ENCODE assay signal across 10 mouse cellular contexts in genomic region chr10:89635018-89635417, GRCm38 (mm10). TPM values are rescaled to one million over a fixed set of nuclear protein-coding genes. Genes with fewer than 3 reads are reported as not detected.
DNase-seq lines count a peak whose midpoint lies in the region; ATAC-seq and TF ChIP-seq lines count a peak whose summit lies in the region.
"Had no signal": no experiment of that assay in that cellular context is flagged by ENCODE, and none has a peak within 500 bp of the region (broad histone marks: within the 10 kb centered on the region; RNA-seq: fewer than 3 reads in every experiment).

No protein-coding gene starts in this region.

- peak; percentile 11; the same call in 1 of the 2 replicates for TF ChIP-seq CTCF in gastrocnemius, adult 2 months (IDR thresholded peaks at IDR 0.05)

- H3K36me3 ChIP-seq in midbrain, embryonic 14.5 days (ENCODE audit: control insufficient read depth, insufficient read depth, low read length), result peaks cover 7% of the 10 kb centered on the region

- no peak for DNase-seq in gastrocnemius, adult 2 months
- no peak for DNase-seq in gastrocnemius, postnatal 25 days
- DNase-seq in ovary, postnatal 36 days (ENCODE audit: low spot score), result peak; percentile 12
- DNase-seq in ovary, postnatal 14 days (ENCODE audit: low spot score), result no peak
- peak; percentile 46 to 48 for DNase-seq in cerebellum, postnatal 36 days
- DNase-seq in midbrain, embryonic 14.5 days, result peak; percentile 71
- DNase-seq in layer of hippocampus, adult 11-12 months (ENCODE audit: low spot score), result no peak

- WGBS in midbrain, embryonic 14.5 days, result 81% methylated on average over 5 of the region's 5 CpGs

- no peaks in the 10 kb centered on the region for H3K9me3 ChIP-seq in midbrain, embryonic 14.5 days (ENCODE audit: control insufficient read depth, low read length)
- H3K9me3 ChIP-seq: G1E; liver, embryonic 15.5 days had no signal

- no peak overlapping the region for H3K4me2 ChIP-seq in midbrain, embryonic 14.5 days (ENCODE audit: low read length)
- H3K4me2 ChIP-seq: liver, embryonic 15.5 days had no signal

- intact Hi-C loops in gastrocnemius, adult 2 months (cut with DNase I), result no loop called here

- H3K4me1 ChIP-seq in midbrain, embryonic 14.5 days (ENCODE audit: control insufficient read depth, insufficient read depth, low read length), result no peaks in the 10 kb centered on the region

- ATAC-seq in midbrain, embryonic 14.5 days (ENCODE audit: low FRiP score, low TSS enrichment), result peak; percentile 43; the same call in 1 of the 2 replicates
- no peak for ATAC-seq in megakaryocyte, adult 5-6 weeks (ENCODE audit: poor library complexity, severe bottlenecking)

- no peak overlapping the region for H3K27ac ChIP-seq in gastrocnemius, adult 2 months
- no peak overlapping the region for H3K27ac ChIP-seq in midbrain, embryonic 14.5 days (replicated peaks; ENCODE audit: low read depth, low read length)
- H3K27ac ChIP-seq: liver, embryonic 15.5 days had no signal

- H3K27me3 ChIP-seq in midbrain, embryonic 14.5 days (ENCODE audit: control insufficient read depth, insufficient read depth, low read length), result no peaks in the 10 kb centered on the region
- H3K27me3 ChIP-seq: liver, embryonic 15.5 days had no signal

- H3K9ac ChIP-seq in midbrain, embryonic 14.5 days (replicated peaks; ENCODE audit: low read length), result no peak overlapping the region
- H3K9ac ChIP-seq: liver, embryonic 15.5 days had no signal

- no peak overlapping the region for H3K4me3 ChIP-seq in gastrocnemius, adult 2 months
- no peak overlapping the region for H3K4me3 ChIP-seq in midbrain, embryonic 14.5 days (replicated peaks; ENCODE audit: low read depth, low read length)
- H3K4me3 ChIP-seq: liver, embryonic 15.5 days had no signal

RNA-seq across cellular contexts. Expression of gene Slc17a8, which starts 14.0 kb away (rescaled TPM):
- total RNA-seq in gastrocnemius, adult 2 months (2021), result not detected
- not detected for total RNA-seq in gastrocnemius, postnatal 25 days (2021)
- polyA plus RNA-seq in midbrain, embryonic 14.5 days (2014; fragmentation: Nextera tagmentation; extraction: Ambion mirVana), result 1.1 and 1.3 TPM in 2 replicates
- 0.50 TPM in 1 of 2 replicates, not detected in the other for total RNA-seq in megakaryocyte, adult 5-6 weeks (2015)
- total RNA-seq in megakaryocyte, adult 5-6 weeks (2017), result not detected in 2 replicates
- polyA plus RNA-seq: G1E had no signal

RNA-seq across cellular contexts. Expression of gene Scyl2, which starts 51.1 kb away (rescaled TPM):
- 10 to 100 TPM; 13.2 to 14.0 TPM for total RNA-seq in gastrocnemius, adult 2 months (2021)
- 10 to 100 TPM; 11.5 to 12.0 TPM for total RNA-seq in gastrocnemius, postnatal 25 days (2021)
- polyA plus RNA-seq in midbrain, embryonic 14.5 days (2014; fragmentation: Nextera tagmentation; extraction: Ambion mirVana), result 18.8 and 20.6 TPM in 2 replicates
- total RNA-seq in megakaryocyte, adult 5-6 weeks (2015), result 28.4 and 30.3 TPM in 2 replicates
- total RNA-seq in megakaryocyte, adult 5-6 weeks (2017), result 32.8 and 33.6 TPM in 2 replicates

Comparison
In these comparisons a context has a peak if more than half of its experiments do, and no peak if none do; other contexts are left out.
1. DNase-seq: peak in ovary, postnatal 36 days (single experiment), cerebellum, postnatal 36 days (2 of 2) and midbrain, embryonic 14.5 days (single experiment); none in gastrocnemius, adult 2 months (single experiment), gastrocnemius, postnatal 25 days (single experiment), ovary, postnatal 14 days (single experiment) and layer of hippocampus, adult 11-12 months (single experiment).